Mouse (Mus musculus): ENCODE results near the gene Orc2.

- TF ChIP-seq CTCF (IDR thresholded peaks at IDR 0.05; ENCODE audit: low read depth, low read length) = no peak
- TF ChIP-seq TAL1 (conservative IDR thresholded peaks at IDR 0.05; ENCODE audit: low read depth, low read length) = no peak
Observed at GRCm38 (mm10) chr1:58507249-58507648, 2.3 kb upstream of the Orc2 start.
